Mouse (Mus musculus) forebrain, embryonic 13.5 days (tissue): ENCODE data around the gene Rps8. TPM values are rescaled to one million over a fixed set of nuclear protein-coding genes. Genes with fewer than 3 reads are reported as not detected.

Source experiments
- ATAC-seq: fragments of 200-750 bp; cut with Nextera tagmentation; 2 replicates; pipeline ENCODE4 v1.8.0; 2017
- H3K27ac ChIP-seq: fragments of 300-500 bp; sonication (generic); 2 replicates; pipeline ENCODE4 v1.5.1; 2015; ENCODE audit warnings: inconsistent platforms, mild to moderate bottlenecking, moderate library complexity
- H3K27me3 ChIP-seq: fragments of 300-500 bp; sonication (generic); 2 replicates; pipeline ENCODE4 v1.6.1; 2015; ENCODE audit warnings: mild to moderate bottlenecking, inconsistent platforms
- H3K36me3 ChIP-seq: fragments of 300-500 bp; sonication (generic); 2 replicates; pipeline ENCODE4 v1.6.1; 2015; ENCODE audit warnings: mild to moderate bottlenecking, inconsistent platforms; ENCODE audit not compliant: poor library complexity, severe bottlenecking
- H3K4me1 ChIP-seq: fragments of 300-500 bp; sonication (generic); 2 replicates; pipeline ENCODE4 v1.6.1; 2015; ENCODE audit warnings: inconsistent platforms
- H3K4me2 ChIP-seq: fragments of 300-500 bp; sonication (generic); 2 replicates; pipeline ENCODE4 v1.6.1; 2015; ENCODE audit warnings: inconsistent platforms, mild to moderate bottlenecking, moderate library complexity
- H3K4me3 ChIP-seq: fragments of 300-500 bp; sonication (generic); 2 replicates; pipeline ENCODE4 v1.5.1; 2015; ENCODE audit warnings: mild to moderate bottlenecking, inconsistent platforms
- H3K9ac ChIP-seq: fragments of 300-500 bp; sonication (generic); 2 replicates; pipeline ENCODE4 v1.6.1; 2015; ENCODE audit warnings: mild to moderate bottlenecking, inconsistent platforms
- H3K9me3 ChIP-seq: fragments of 300-500 bp; sonication (generic); replicated peaks from 2 replicates; pipeline ENCODE4 v1.6.1; 2016; ENCODE audit warnings: inconsistent platforms
- WGBS: fragments of 180-500 bp; shearing (Covaris S2); methylation state at CpG from one replicate; pipeline ENCODE4 v1.1.7; 2015; 5-methylcytosine and 5-hydroxymethylcytosine counted together
- microRNA-seq: library from miRNA; unstranded; fragments of <30 nt; microRNA quantifications from one replicate; pipeline ENCODE4, GENCODE M21; 2016
- polyA plus RNA-seq: library from polyadenylated mRNA; unstranded; fragments of >200 nt; fragmentation: Nextera tagmentation; extraction: Ambion mirVana; gene quantifications from 2 replicates; pipeline ENCODE4 v1.2.1, GENCODE M21; 2015

The Rps8 gene
- polyA plus RNA-seq, 1 experiment from 2014 or later: 710 TPM

DNA sequence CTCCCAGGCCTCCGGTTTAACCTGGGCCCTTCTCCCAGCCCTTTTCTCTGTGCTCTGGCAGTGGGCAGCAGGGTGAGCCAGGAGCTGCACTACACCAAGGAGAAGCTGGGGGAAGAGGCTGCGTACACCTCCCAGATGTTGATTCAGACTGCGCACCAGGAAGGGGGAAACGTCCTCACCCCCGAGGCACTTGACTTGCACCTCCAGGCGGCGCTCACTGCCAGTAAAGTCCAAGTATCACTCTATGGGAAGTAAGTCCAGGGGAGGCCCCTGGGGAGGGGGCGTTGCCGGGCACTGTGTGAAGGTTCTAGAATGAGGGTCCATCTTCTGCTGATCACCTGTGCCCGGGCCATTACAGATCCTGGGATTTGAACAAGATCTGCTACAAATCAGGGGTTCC is 51.4 kb downstream of the Rps8 start:
- Histone ChIP-seq H3K4me2 (no peak overlapping the region), H3K4me3 (no peak overlapping the region), H3K9ac (no peak overlapping the region), H3K36me3 (peaks cover 24% of the 10 kb centered on the region; the same call in 1 of the 2 replicates), H3K9me3 (no peaks in the 10 kb centered on the region), H3K27ac (no peak overlapping the region), H3K27me3 (no peaks in the 10 kb centered on the region), H3K4me1 (peaks cover 17% of the 10 kb centered on the region)
- WGBS: 78% methylated on average over 10 of the region's 10 CpGs
- no peak for ATAC-seq

Small RNAs within 50 kb of the gene (microRNA-seq; reads per million reads assigned to microRNA genes)
- gene Gm22398: not detected

Other genes starting within 250 kb of the Rps8 start
- gene Urod, start 161.8 kb downstream of the Rps8 start, polyA plus RNA-seq: 81.6 and 88.2 TPM in 2 replicates
- gene Hectd3, start 160.9 kb downstream of the Rps8 start, polyA plus RNA-seq: 17.4 and 17.9 TPM in 2 replicates
- gene Eif2b3, start 136.8 kb downstream of the Rps8 start, polyA plus RNA-seq: 42.5 and 45.7 TPM in 2 replicates
- 4.0 and 5.8 TPM in 2 replicates for gene Ptch2, start 60.2 kb downstream of the Rps8 start, polyA plus RNA-seq
- gene Btbd19, start 30.5 kb downstream of the Rps8 start, polyA plus RNA-seq: 3.1 and 3.9 TPM in 2 replicates
- 0.40 TPM in 1 of 2 replicates, not detected in the other for gene Tctex1d4, start 29.4 kb downstream of the Rps8 start, polyA plus RNA-seq
- gene Plk3, start 22.3 kb downstream of the Rps8 start, polyA plus RNA-seq: 11.4 and 12.0 TPM in 2 replicates
- 68.4 and 74.1 TPM in 2 replicates for gene Kif2c, start 26.4 kb upstream of the Rps8 start, polyA plus RNA-seq
- 6.7 and 6.9 TPM in 2 replicates for gene Tmem53, start 95.7 kb upstream of the Rps8 start, polyA plus RNA-seq
- 0.38 and 0.65 TPM in 2 replicates for gene Armh1, start 95.9 kb upstream of the Rps8 start, polyA plus RNA-seq